Mouse (Mus musculus) hindbrain, embryonic 11.5 days (tissue): ENCODE measurements at regions not wholly inside any gene's neighbourhood (a gene's known extent, or its start where the extent isn't known, plus 50 kb on each side); places are given as distances from the start of the nearest gene placed in this dataset.

Experiments
- ATAC-seq: fragments of 200-750 bp; cut with Nextera tagmentation; 2 replicates; pipeline ENCODE4 v1.8.0; 2017; ENCODE audit warnings: mild to moderate bottlenecking, moderate TSS enrichment, moderate library complexity; ENCODE audit not compliant: low FRiP score
- DNase-seq: peaks from one replicate; pipeline ENCODE4 v3.0.0-alpha.2; 2015; ENCODE audit warnings: low spot score
- H3K27ac ChIP-seq: fragments of 300-500 bp; sonication (generic); 2 replicates; pipeline ENCODE4 v1.5.1; 2014; ENCODE audit warnings: mild to moderate bottlenecking, low read depth, low read length
- H3K27me3 ChIP-seq: fragments of 300-500 bp; sonication (generic); 2 replicates; pipeline ENCODE4 v1.6.1; 2014; ENCODE audit warnings: mild to moderate bottlenecking, low read length, moderate library complexity, mixed read lengths; ENCODE audit not compliant: control insufficient read depth, insufficient read depth
- H3K36me3 ChIP-seq: fragments of 300-500 bp; sonication (generic); 2 replicates; pipeline ENCODE4 v1.6.1; 2014; ENCODE audit warnings: mild to moderate bottlenecking, low read length, moderate library complexity, mixed read lengths; ENCODE audit not compliant: control insufficient read depth, insufficient read depth
- H3K4me1 ChIP-seq: fragments of 300-500 bp; sonication (generic); replicated peaks from 2 replicates; pipeline ENCODE4 v1.6.1; 2014; ENCODE audit warnings: low read length, mixed read lengths; ENCODE audit not compliant: control insufficient read depth, insufficient read depth
- H3K4me2 ChIP-seq: fragments of 300-500 bp; sonication (generic); replicated peaks from 2 replicates; pipeline ENCODE4 v1.6.1; 2014; ENCODE audit warnings: mild to moderate bottlenecking, low read depth, low read length
- H3K4me3 ChIP-seq: fragments of 300-500 bp; sonication (generic); 2 replicates; pipeline ENCODE4 v1.5.1; 2014; ENCODE audit warnings: low read depth, low read length
- H3K9ac ChIP-seq: fragments of 300-500 bp; sonication (generic); 2 replicates; pipeline ENCODE4 v1.6.1; 2014; ENCODE audit warnings: low read depth, low read length
- H3K9me3 ChIP-seq: fragments of 300-500 bp; sonication (generic); 2 replicates; pipeline ENCODE4 v1.6.1; 2016; ENCODE audit warnings: low read length; ENCODE audit not compliant: control insufficient read depth
- WGBS: fragments of 180-500 bp; shearing (Covaris S2); extraction: QIAGEN DNeasy Blood & Tissue Kit; methylation state at CpG from one replicate; pipeline ENCODE4 v1.1.7; 2014; 5-methylcytosine and 5-hydroxymethylcytosine counted together

DNA sequence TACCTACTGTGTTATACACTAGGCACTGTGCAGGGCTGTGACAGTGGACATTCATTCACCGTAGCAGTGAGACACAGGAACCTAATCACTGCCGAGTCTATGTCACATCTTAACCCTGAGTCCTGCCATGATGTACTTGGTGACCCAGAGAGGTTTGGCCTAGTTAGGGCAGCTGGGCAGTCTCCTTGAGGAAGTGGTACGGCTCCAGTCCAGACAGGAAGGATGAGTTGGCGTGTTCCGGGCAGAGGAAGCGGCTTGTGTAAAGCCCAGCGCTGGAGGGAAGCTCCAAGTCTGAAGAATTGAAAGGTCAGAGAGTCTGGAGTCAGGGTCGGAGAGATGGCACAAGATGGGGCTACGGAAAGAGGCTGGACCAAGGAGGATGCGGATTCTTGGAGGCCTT lies 99.4 kb upstream of the Smim15 start:
- H3K27me3 ChIP-seq: no peaks in the 10 kb centered on the region
- no peaks in the 10 kb centered on the region for H3K9me3 ChIP-seq
- no peak overlapping the region for H3K27ac ChIP-seq
- H3K9ac ChIP-seq: no peak overlapping the region
- H3K4me2 ChIP-seq: no peak overlapping the region
- 82% methylated on average over 10 of the region's 10 CpGs for WGBS
- no peaks in the 10 kb centered on the region for H3K4me1 ChIP-seq
- no peak for DNase-seq
- no peak overlapping the region for H3K4me3 ChIP-seq
- ATAC-seq: no peak
- no peaks in the 10 kb centered on the region for H3K36me3 ChIP-seq

DNA sequence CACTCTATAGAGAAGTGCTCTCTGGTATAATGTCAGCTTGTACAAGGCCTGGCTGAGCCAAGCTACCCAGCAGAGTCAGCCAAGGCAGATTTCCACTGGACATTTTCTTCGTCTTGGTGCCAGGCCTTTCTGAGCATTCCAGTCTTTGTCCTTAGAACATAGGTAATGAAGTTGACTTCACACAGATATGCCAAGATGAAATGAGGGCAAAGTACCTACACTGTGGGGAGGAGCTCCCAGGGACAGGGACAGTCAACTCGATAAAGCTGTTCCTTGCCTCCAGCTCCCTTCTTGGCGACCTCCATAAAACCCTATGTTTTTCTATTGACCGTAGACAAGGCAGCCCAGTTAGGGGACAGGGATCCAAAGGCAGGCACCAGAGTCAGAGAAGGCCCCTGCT lies 101.3 kb upstream of the Smim15 start:
- no peak overlapping the region for H3K4me2 ChIP-seq
- H3K4me3 ChIP-seq: no peak overlapping the region
- H3K36me3 ChIP-seq: no peaks in the 10 kb centered on the region
- H3K27me3 ChIP-seq: no peaks in the 10 kb centered on the region
- H3K27ac ChIP-seq: no peak overlapping the region
- DNase-seq: no peak
- H3K9ac ChIP-seq: no peak overlapping the region
- no peak for ATAC-seq
- H3K4me1 ChIP-seq: no peaks in the 10 kb centered on the region
- H3K9me3 ChIP-seq: no peaks in the 10 kb centered on the region
- 91% methylated on average over 4 of the region's 4 CpGs for WGBS

DNA sequence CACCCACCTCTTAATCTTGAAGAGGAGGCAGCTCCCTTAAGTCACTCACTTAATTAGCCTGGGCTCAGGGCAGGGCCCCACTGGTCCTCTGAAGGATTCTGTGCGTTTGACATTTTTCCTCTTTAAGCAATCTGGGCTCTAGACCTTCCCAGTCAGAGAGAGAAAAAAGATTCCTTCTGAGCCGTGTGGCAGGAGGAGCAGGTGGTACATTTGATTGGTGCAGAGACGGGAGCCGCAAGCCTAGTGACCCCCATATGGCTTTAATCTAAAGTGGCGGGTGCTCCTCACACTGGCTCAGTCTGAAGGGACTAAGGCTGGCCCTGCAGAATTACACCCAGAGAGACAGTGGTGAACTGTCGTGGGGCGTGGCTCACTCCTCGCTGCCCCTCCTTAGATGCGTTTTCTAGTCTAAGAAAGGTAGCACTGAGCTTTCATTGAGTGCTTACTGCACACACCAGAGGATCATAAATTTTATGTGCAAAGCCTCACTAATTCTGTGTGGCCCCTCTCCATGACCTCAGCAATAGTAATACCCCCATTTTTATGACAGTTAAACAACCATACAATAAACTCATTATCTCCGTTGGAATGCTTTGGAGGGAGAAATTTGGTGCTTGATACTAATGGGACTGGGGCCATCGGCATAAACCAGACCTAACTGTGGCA lies 101.8 kb upstream of the Smim15 start:
- Histone ChIP-seq H3K36me3 (no peaks in the 10 kb centered on the region), H3K9me3 (no peaks in the 10 kb centered on the region), H3K4me2 (no peak overlapping the region), H3K4me3 (no peak overlapping the region), H3K27ac (no peak overlapping the region), H3K27me3 (no peaks in the 10 kb centered on the region), H3K4me1 (no peaks in the 10 kb centered on the region), H3K9ac (no peak overlapping the region)
- DNase-seq (no peak), ATAC-seq (peak; percentile 54; the same call in 1 of the 2 replicates)
- 60% methylated on average over 11 of the region's 11 CpGs for WGBS

DNA sequence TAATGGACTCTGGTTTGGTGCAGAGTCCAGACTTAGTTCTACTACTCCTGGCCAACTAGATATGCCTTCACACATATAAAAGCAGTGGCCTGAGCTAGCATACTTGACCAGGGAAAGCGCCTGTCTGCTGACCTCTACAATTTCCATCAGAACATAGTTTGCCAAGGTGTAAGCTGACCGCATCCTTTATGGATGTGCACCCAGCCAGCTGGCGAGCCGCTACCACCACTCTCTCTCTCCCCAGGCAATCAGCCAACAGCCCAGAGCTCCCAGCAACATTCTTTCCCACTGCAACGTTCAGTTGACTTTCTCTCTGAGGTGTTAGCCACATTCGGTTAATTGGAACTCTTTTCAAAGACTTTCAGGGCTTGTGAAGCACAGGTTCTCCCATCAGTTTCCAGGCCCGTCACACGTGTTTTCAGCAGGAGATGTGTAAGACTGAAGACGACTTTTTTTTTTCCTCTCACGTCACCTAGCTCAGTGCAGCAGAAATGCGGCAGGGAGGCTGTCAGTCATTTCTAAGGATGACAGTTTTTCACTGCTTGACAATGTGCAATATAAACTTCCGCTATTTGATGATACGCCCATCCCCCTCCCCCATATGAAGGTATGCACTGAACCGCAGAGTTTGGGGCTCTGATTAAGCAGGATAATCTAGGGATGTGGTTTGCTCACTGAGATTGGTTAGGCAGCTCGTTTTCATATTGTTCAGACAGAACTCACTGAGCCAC lies 104.2 kb upstream of the Smim15 start:
- 68% methylated on average over 15 of the region's 15 CpGs for WGBS
- DNase-seq (no peak), ATAC-seq (no peak)
- Histone ChIP-seq H3K9me3 (no peaks in the 10 kb centered on the region), H3K4me3 (no peak overlapping the region), H3K4me1 (no peaks in the 10 kb centered on the region), H3K27me3 (no peaks in the 10 kb centered on the region), H3K36me3 (no peaks in the 10 kb centered on the region), H3K4me2 (no peak overlapping the region), H3K27ac (no peak overlapping the region), H3K9ac (no peak overlapping the region)

DNA sequence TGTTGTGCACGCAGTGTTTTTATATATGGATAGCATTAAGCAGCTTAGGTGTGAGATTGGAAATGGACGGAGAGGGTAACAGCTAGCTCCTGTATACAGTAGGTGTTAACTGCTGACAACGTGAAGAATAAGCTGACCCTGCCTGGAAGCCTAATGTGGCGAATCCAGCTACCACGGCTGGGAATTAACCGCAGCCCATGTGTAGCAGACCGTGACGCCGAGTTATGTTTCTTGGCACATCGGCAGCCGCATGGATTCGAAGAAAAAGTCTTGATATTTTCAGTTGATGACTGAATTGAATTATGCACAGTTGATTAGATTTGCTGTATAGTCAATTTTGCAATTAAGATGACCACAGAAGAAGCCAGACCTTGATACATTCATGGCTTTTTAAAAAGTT lies 108.6 kb upstream of the Smim15 start:
- no peaks in the 10 kb centered on the region for H3K36me3 ChIP-seq
- no peaks in the 10 kb centered on the region for H3K27me3 ChIP-seq
- no peaks in the 10 kb centered on the region for H3K9me3 ChIP-seq
- WGBS: 76% methylated on average over 12 of the region's 12 CpGs
- no peak for ATAC-seq
- no peak overlapping the region for H3K9ac ChIP-seq
- DNase-seq: no peak
- H3K4me2 ChIP-seq: no peak overlapping the region
- no peak overlapping the region for H3K4me3 ChIP-seq
- H3K27ac ChIP-seq: no peak overlapping the region
- H3K4me1 ChIP-seq: no peaks in the 10 kb centered on the region

DNA sequence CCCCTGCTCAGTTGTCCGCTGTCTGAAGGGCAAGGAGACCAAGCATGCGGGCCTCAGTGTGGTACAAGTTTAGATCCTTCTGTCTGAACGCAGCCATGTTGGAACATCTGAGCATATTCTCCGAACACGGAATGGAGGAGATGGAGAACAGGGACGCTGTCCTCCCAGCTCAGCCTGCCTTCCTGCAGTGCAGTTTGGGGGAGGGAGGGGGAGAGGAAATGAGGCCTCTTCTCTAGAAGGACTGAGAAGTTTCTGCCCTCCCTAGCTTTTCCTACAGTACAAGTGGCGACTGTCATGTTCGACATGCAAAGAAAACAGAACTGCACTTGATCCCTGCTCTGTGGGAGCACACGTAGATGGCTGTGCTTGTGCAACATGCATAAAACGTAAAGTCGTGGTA lies 109.6 kb upstream of the Smim15 start:
- 55% methylated on average over 11 of the region's 11 CpGs for WGBS
- Histone ChIP-seq H3K27ac (no peak overlapping the region), H3K4me3 (no peak overlapping the region), H3K36me3 (no peaks in the 10 kb centered on the region), H3K27me3 (no peaks in the 10 kb centered on the region), H3K9me3 (no peaks in the 10 kb centered on the region), H3K4me2 (no peak overlapping the region), H3K9ac (no peak overlapping the region), H3K4me1 (no peaks in the 10 kb centered on the region)
- DNase-seq (no peak), ATAC-seq (no peak)

DNA sequence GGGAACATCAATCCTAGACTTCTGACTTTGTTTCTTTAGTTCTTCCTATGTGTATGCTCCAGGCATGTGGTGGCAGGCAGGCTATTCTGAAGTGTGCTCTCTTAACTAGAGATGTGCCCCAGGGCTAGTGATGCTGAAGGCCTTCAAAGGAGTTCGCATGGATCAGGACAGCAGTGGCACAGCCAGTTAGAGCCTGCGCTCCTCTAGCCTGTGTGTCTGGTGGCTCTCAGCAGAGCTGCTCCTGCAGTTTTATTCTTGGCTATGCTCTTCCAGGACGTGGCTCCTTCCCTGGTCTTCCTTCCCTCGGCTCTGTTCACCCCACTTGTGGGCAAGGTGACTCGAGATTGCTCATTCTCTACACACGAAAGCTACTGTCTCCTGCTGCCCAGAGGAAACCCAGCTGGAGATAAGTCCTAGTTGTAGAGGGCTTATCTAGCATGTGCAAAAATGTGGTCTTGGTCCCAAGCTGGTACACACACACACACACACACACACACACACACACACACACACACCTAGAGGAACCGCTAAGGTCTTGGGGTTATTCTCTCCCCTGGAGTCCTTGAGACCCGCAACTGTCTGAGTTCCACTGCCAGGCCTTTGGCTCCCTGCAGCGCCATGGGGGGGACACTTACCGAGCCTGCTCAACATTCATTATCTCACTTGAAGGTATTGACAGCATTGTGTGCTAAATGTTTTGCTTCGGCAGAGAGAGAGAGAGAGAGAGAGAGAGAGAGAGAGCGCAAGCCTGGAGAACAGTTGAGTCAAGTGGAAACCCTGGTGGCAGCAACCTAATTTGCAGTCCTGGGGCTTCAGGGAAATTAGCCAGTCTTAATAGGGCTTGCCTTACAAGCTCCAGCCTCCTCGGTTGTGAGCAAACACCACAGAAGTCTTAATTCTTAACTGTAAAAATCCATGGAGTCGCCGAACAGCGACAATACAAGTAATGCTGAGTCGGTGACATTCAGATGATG lies 110.4 kb upstream of the Smim15 start:
- Histone ChIP-seq H3K4me1 (no peaks in the 10 kb centered on the region), H3K9me3 (no peaks in the 10 kb centered on the region), H3K9ac (no peak overlapping the region), H3K36me3 (no peaks in the 10 kb centered on the region), H3K27ac (no peak overlapping the region), H3K4me3 (no peak overlapping the region), H3K27me3 (no peaks in the 10 kb centered on the region), H3K4me2 (no peak overlapping the region)
- DNase-seq: peak; percentile 34
- WGBS: 45% methylated on average over 17 of the region's 17 CpGs
- peak; percentile 49 for ATAC-seq

DNA sequence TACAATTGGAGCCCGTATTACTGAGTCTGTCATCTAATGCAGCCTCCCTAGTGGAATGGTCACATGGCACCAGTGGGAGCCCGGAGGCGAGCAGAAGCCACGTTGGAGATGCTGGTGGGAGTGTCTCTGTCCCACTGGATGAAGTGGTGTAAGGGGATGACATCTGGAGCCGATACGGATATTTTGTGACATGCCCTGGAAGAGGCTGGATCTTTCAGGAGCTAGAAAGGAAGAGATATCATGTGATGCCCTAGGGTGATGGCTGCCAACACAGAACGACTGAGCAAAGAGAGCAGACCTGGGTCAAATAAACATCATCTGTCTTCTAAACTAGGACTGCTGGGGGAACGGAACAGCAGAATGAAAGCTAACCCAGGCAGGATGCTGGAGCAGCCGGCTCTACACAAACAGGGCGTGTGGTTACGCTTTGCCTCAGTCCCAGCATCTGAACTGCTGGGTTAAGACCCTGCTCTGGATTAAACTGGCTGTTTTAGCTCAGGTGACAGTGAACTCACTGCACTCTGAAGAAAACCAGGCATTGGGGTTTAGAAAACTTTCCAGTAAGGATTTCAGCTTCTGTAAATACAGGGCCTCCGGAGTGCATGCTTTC lies 111.7 kb upstream of the Smim15 start:
- Histone ChIP-seq H3K9me3 (no peaks in the 10 kb centered on the region), H3K27ac (no peak overlapping the region), H3K27me3 (no peaks in the 10 kb centered on the region), H3K4me2 (no peak overlapping the region), H3K4me3 (no peak overlapping the region), H3K36me3 (no peaks in the 10 kb centered on the region), H3K9ac (no peak overlapping the region), H3K4me1 (no peaks in the 10 kb centered on the region)
- DNase-seq (no peak), ATAC-seq (0 out of 2 replicates have a peak, but pooled peaks have one; percentile 17)
- 51% methylated on average over 12 of the region's 12 CpGs for WGBS
